Mouse (Mus musculus) CD4-positive naive resting alpha-beta T cell, adult 57 days (primary cell): ENCODE results near the gene 1700122O11Rik. TPM values are rescaled to one million over a fixed set of nuclear protein-coding genes. Genes with fewer than 3 reads are reported as not detected.

Experiments
- total RNA-seq: library from RNA; stranded (reverse); gene quantifications from one replicate; pipeline ENCODE4 v1.2.4, GENCODE M21; 2023

The 1700122O11Rik gene
- not detected for total RNA-seq

GRCm38 (mm10) chr17:48038193-48038592 lies at the start of gene 1700122O11Rik:
Gene 1700122O11Rik, minus strand, starts transcription at chr17:48038293.

Other genes with a start within 250 kb of the 1700122O11Rik start
- not detected for gene Mdfi, start 203.6 kb downstream of the 1700122O11Rik start, total RNA-seq
- 81.1 TPM for gene Foxp4, start 113.6 kb downstream of the 1700122O11Rik start, total RNA-seq
- not detected for gene 1700067P10Rik, start 51.0 kb upstream of the 1700122O11Rik start, total RNA-seq
- gene 9830107B12Rik, start 108.0 kb upstream of the 1700122O11Rik start, total RNA-seq, result not detected
- not detected for gene A530064D06Rik, start 129.0 kb upstream of the 1700122O11Rik start, total RNA-seq
- gene Trem1, start 194.5 kb upstream of the 1700122O11Rik start, total RNA-seq, result 1.3 TPM
- not detected for gene Trem3, start 209.5 kb upstream of the 1700122O11Rik start, total RNA-seq
- 4.6 TPM for gene Treml4, start 226.0 kb upstream of the 1700122O11Rik start, total RNA-seq